Mouse (Mus musculus): ENCODE measurements around the gene Carmil1. TPM values are rescaled to one million over a fixed set of nuclear protein-coding genes. Genes with fewer than 3 reads are reported as not detected.

Gene Carmil1
- polyA plus RNA-seq, 1 experiment = 23.3 TPM

DNA sequence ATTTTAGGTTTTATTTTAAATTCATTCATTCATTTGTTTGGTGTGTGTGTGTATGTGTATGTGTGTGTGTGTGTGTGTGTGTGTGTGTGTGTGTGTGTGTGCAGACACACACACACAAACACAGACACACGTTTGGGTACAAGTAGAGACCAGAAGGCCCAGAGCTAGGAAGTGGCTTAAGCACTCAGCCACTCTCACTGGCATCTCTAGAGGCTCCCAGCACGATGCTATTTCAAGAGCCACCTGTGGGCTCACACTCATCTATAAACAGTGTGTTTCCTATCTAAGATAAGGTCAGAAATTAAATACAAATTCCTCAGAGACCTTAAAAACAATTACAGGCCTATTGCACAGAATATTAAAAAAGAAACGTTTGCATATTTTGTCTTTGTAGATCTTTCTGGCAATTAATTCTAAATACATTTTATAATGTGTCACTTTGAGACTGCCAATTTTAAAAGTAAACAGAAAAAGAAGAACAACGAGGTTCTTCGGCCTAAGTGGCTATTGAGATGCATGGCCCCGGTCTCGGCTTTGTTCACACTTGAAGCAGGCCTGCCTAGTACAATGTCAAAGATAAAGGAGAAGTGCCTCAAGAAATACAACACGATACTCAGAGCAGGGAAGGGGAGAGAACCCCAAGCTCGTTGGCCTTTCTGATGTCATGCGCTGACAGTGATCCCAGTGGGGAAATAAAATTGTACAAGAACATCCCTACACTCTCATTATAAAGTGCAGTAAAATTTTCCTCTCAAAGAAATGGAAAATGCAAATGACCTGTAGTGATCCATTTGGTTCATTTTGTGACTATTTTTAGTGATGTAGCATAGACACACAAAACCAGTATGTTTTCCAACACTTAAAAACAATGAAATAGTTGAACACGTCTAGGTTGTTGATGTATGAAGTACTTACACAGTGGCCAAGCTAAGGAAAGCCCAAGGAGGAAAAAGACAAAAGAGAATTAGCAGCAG, 179.2 kb downstream of the Carmil1 start:
- Histone ChIP-seq H3K27me3 (ENCODE audit: control insufficient read depth, insufficient read depth, low read length, poor library complexity, severe bottlenecking) (no peaks in the 10 kb centered on the region), H3K9me3 (replicated peaks; ENCODE audit: control insufficient read depth, insufficient read depth, low read length, poor library complexity, severe bottlenecking) (no peaks in the 10 kb centered on the region), H3K4me1 (ENCODE audit: control insufficient read depth, insufficient read depth, low read length) (no peaks in the 10 kb centered on the region), H3K4me3 (ENCODE audit: low read depth, low read length) (no peak overlapping the region), H3K9ac (ENCODE audit: low read depth, poor library complexity, severe bottlenecking) (no peak overlapping the region), H3K36me3 (ENCODE audit: control insufficient read depth, insufficient read depth, low read length, poor library complexity, severe bottlenecking) (no peaks in the 10 kb centered on the region), H3K27ac (ENCODE audit: insufficient read depth, low read length) (no peak overlapping the region)
- TF ChIP-seq EP300 (IDR thresholded peaks at IDR 0.05; ENCODE audit: insufficient read depth, low read depth, low read length) (no peak), CTCF (IDR thresholded peaks at IDR 0.05; ENCODE audit: low read depth, low read length) (no peak), POLR2A (IDR thresholded peaks at IDR 0.05; ENCODE audit: insufficient read depth, low read length) (no peak)

DNA sequence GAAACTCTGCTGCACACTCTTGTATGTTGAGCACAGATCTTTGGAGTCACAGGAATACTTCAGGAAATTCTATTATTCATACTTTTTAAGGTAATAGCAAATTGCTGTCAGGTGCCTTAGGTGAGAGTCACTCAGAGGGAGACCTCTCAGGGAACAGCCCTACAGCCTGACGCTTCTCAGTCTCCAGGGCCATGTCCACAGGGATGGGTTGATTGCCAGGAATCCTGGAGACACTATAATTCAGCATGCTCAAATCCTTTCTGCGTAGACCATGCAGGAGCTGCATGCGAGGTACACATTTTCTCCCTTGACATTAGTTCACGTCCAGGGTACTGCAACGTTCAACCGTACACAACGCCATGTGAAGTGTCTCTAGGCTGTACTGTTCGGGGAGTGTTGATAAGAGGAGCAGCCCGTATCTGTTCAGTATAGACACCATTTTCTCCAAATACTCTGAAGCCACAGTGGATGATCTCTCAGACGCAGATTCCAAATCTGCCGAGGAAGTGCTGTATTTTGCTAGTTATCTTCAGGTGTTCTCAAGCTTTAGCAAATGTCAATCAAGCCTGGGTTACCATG, 180.0 kb downstream of the Carmil1 start:
- no peaks in the 10 kb centered on the region for H3K27me3 ChIP-seq (ENCODE audit: control insufficient read depth, insufficient read depth, low read length, poor library complexity, severe bottlenecking)
- H3K36me3 ChIP-seq (ENCODE audit: control insufficient read depth, insufficient read depth, low read length, poor library complexity, severe bottlenecking) = no peaks in the 10 kb centered on the region
- H3K27ac ChIP-seq (ENCODE audit: insufficient read depth, low read length) = no peak overlapping the region
- TF ChIP-seq CTCF (IDR thresholded peaks at IDR 0.05; ENCODE audit: low read depth, low read length) = no peak
- TF ChIP-seq POLR2A (IDR thresholded peaks at IDR 0.05; ENCODE audit: insufficient read depth, low read length) = no peak
- no peak for TF ChIP-seq EP300 (IDR thresholded peaks at IDR 0.05; ENCODE audit: insufficient read depth, low read depth, low read length)
- no peak overlapping the region for H3K4me3 ChIP-seq (ENCODE audit: low read depth, low read length)
- no peak overlapping the region for H3K9ac ChIP-seq (ENCODE audit: low read depth, poor library complexity, severe bottlenecking)
- no peaks in the 10 kb centered on the region for H3K4me1 ChIP-seq (ENCODE audit: control insufficient read depth, insufficient read depth, low read length)
- H3K9me3 ChIP-seq (replicated peaks; ENCODE audit: control insufficient read depth, insufficient read depth, low read length, poor library complexity, severe bottlenecking) = no peaks in the 10 kb centered on the region

DNA sequence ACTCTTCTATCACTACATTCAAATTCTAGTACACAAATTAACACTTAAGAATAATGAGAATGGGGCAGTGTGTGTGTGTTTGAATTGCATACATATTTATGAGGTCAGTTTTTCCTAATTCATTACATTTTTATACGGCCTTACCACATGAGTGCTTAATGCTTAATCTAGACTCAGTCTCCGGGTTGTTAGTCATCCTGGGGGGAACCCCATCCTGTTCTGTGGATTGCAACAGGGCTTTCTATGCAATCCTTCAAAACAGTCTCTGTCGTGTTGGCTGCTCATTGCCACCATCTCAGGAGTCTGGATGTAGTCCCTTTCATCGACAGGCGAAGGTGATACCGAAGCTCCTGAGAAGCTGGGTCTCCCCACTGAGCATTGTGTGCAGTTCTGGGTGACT, 184.0 kb downstream of the Carmil1 start:
- H3K27me3 ChIP-seq (ENCODE audit: control insufficient read depth, insufficient read depth, low read length, poor library complexity, severe bottlenecking) = no peaks in the 10 kb centered on the region
- no peaks in the 10 kb centered on the region for H3K4me1 ChIP-seq (ENCODE audit: control insufficient read depth, insufficient read depth, low read length)
- no peaks in the 10 kb centered on the region for H3K9me3 ChIP-seq (replicated peaks; ENCODE audit: control insufficient read depth, insufficient read depth, low read length, poor library complexity, severe bottlenecking)
- H3K36me3 ChIP-seq (ENCODE audit: control insufficient read depth, insufficient read depth, low read length, poor library complexity, severe bottlenecking) = no peaks in the 10 kb centered on the region
- TF ChIP-seq EP300 (IDR thresholded peaks at IDR 0.05; ENCODE audit: insufficient read depth, low read depth, low read length) (no peak), POLR2A (IDR thresholded peaks at IDR 0.05; ENCODE audit: insufficient read depth, low read length) (no peak), CTCF (IDR thresholded peaks at IDR 0.05; ENCODE audit: low read depth, low read length) (no peak)
- H3K27ac ChIP-seq (ENCODE audit: insufficient read depth, low read length) = no peak overlapping the region
- no peak overlapping the region for H3K4me3 ChIP-seq (ENCODE audit: low read depth, low read length)
- no peak overlapping the region for H3K9ac ChIP-seq (ENCODE audit: low read depth, poor library complexity, severe bottlenecking)

DNA sequence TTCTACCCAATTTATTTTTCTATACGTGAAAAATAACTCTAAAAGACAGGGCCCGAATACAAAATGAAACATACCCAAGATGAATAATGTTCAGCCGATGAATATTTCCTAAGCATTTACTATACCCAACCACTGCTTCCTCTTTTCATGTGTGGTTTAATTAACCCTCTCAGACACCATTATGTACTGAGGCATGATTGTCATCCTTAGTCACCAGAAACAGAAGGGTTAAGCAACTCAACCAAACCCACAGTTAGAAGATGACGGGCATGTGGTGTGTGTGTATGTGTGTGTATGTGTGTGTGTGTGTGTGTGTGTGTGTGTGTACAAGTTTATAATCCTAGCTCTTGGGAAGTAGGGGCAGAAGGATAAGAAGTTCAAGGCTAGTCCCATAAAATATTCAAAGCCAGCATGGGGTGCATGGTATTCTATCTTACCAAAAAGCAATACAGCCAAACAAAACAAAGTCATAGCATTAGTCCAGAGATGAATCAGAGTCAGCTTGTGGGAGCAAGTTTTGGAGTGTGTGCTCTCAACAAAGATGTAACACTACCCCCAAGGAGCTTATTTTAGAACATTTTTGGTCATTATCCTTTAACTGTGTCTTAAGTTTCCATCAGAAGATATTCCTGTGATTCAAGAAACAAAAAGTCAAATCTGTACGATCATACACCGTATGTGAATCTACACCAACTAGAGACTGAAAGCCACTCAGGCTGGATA, 185.6 kb downstream of the Carmil1 start:
- Histone ChIP-seq H3K36me3 (ENCODE audit: control insufficient read depth, insufficient read depth, low read length, poor library complexity, severe bottlenecking) (no peaks in the 10 kb centered on the region), H3K27ac (ENCODE audit: insufficient read depth, low read length) (no peak overlapping the region), H3K27me3 (ENCODE audit: control insufficient read depth, insufficient read depth, low read length, poor library complexity, severe bottlenecking) (no peaks in the 10 kb centered on the region), H3K9ac (ENCODE audit: low read depth, poor library complexity, severe bottlenecking) (no peak overlapping the region), H3K4me1 (ENCODE audit: control insufficient read depth, insufficient read depth, low read length) (no peaks in the 10 kb centered on the region), H3K9me3 (replicated peaks; ENCODE audit: control insufficient read depth, insufficient read depth, low read length, poor library complexity, severe bottlenecking) (no peaks in the 10 kb centered on the region), H3K4me3 (ENCODE audit: low read depth, low read length) (no peak overlapping the region)
- TF ChIP-seq EP300 (IDR thresholded peaks at IDR 0.05; ENCODE audit: insufficient read depth, low read depth, low read length) (no peak), POLR2A (IDR thresholded peaks at IDR 0.05; ENCODE audit: insufficient read depth, low read length) (no peak), CTCF (IDR thresholded peaks at IDR 0.05; ENCODE audit: low read depth, low read length) (no peak)

DNA sequence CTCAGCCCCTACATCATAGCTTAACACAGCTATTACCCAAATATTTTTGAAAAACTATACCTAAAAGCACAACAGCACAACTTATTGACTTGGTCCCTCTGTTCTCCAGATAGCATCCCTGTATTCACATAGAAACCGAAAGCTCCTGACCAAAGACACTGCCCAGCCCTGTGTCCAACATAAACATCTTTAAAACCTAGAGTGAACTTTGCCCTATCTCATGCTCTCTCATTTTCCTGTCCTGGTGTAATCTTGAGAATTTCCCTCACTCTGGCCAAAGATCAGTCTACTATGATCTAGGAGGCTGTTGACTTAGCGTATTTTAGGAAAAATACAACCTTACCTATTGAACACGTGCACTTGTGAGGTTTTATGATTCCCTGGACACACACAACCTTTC, 187.5 kb downstream of the Carmil1 start:
- Histone ChIP-seq H3K27me3 (ENCODE audit: control insufficient read depth, insufficient read depth, low read length, poor library complexity, severe bottlenecking) (no peaks in the 10 kb centered on the region), H3K9ac (ENCODE audit: low read depth, poor library complexity, severe bottlenecking) (no peak overlapping the region)
- no peak for TF ChIP-seq EP300 (IDR thresholded peaks at IDR 0.05; ENCODE audit: insufficient read depth, low read depth, low read length)
- no peak for TF ChIP-seq CTCF (IDR thresholded peaks at IDR 0.05; ENCODE audit: low read depth, low read length)
- no peak for TF ChIP-seq POLR2A (IDR thresholded peaks at IDR 0.05; ENCODE audit: insufficient read depth, low read length)

More for the DNA sequence above, 187.5 kb downstream of the Carmil1 start:
- H3K36me3 ChIP-seq (ENCODE audit: control insufficient read depth, insufficient read depth, low read length, poor library complexity, severe bottlenecking) = no peaks in the 10 kb centered on the region
- H3K27ac ChIP-seq (ENCODE audit: insufficient read depth, low read length) = no peak overlapping the region
- no peaks in the 10 kb centered on the region for H3K9me3 ChIP-seq (replicated peaks; ENCODE audit: control insufficient read depth, insufficient read depth, low read length, poor library complexity, severe bottlenecking)
- no peaks in the 10 kb centered on the region for H3K4me1 ChIP-seq (ENCODE audit: control insufficient read depth, insufficient read depth, low read length)
- H3K4me3 ChIP-seq (ENCODE audit: low read depth, low read length) = no peak overlapping the region

All from ES-Bruce4 (cell line).